Mouse (Mus musculus): ENCODE results near the gene Snx12. TPM values are rescaled to one million over a fixed set of nuclear protein-coding genes. Genes with fewer than 3 reads are reported as not detected.

The Snx12 gene
- polyA plus RNA-seq, 1 experiment from 2014 or later, result 51.2 TPM

DNA sequence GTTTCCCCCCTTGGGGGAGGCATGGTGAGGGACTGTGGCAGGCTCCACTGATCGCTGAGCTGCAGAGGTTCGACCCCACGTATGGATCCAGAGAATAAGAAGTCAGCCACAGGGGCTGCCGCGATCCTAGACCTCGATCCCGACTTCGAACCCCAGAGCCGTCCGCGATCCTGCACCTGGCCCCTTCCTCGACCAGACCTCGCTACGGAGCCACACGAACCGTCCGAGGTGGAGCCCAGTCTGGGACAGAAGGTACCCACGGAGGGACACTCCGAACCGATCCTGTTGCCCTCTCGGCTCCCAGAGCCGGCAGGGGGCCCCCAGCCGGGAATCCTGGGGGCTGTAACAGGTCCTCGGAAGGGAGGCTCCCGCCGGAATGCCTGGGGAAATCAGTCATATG is 32.4 kb upstream of the Snx12 start:
- Histone ChIP-seq H3K27me3 (ENCODE audit: control insufficient read depth, insufficient read depth, low read length) (0 out of 2 replicates have a peak, but pooled peaks cover 2% of the 10 kb centered on the region), H3K4me3 (ENCODE audit: low read depth, low read length) (peak overlapping the region; percentile 60), H3K36me3 (ENCODE audit: control insufficient read depth, insufficient read depth, low read length) (no peaks in the 10 kb centered on the region; the same call in 1 of the 2 replicates), H3K9me3 (ENCODE audit: control insufficient read depth, low read length) (no peaks in the 10 kb centered on the region), H3K27ac (replicated peaks; ENCODE audit: low read depth, low read length) (no peak overlapping the region), H3K9ac (ENCODE audit: low read length) (peak overlapping the region; percentile 73), H3K4me1 (ENCODE audit: control insufficient read depth, insufficient read depth, low read length) (peaks cover 3% of the 10 kb centered on the region; the same call in 1 of the 2 replicates), H3K4me2 (ENCODE audit: low read depth, severe bottlenecking) (peak overlapping the region; percentile 58)
- DNase-seq (ENCODE audit: low spot score) (no peak), ATAC-seq (ENCODE audit: insufficient number of reproducible peaks, low FRiP score, low TSS enrichment, low read depth) (peak; percentile 11; the same call in 1 of the 2 replicates)
- 17% methylated on average over 26 of the region's 26 CpGs for WGBS

GRCm38 (mm10) chrX:101253952-101254729 is 31.8 kb upstream of the Snx12 start, which contains the start of gene Foxo4:
Gene Foxo4, plus strand, starts transcription at chrX:101254528.
- 0 out of 2 replicates have a peak, but pooled peaks cover 2% of the 10 kb centered on the region for H3K27me3 ChIP-seq (ENCODE audit: control insufficient read depth, insufficient read depth, low read length)
- peak; percentile 85 for ATAC-seq (ENCODE audit: insufficient number of reproducible peaks, low FRiP score, low TSS enrichment, low read depth)
- WGBS, result 23% methylated on average over 47 of the region's 47 CpGs

DNA sequence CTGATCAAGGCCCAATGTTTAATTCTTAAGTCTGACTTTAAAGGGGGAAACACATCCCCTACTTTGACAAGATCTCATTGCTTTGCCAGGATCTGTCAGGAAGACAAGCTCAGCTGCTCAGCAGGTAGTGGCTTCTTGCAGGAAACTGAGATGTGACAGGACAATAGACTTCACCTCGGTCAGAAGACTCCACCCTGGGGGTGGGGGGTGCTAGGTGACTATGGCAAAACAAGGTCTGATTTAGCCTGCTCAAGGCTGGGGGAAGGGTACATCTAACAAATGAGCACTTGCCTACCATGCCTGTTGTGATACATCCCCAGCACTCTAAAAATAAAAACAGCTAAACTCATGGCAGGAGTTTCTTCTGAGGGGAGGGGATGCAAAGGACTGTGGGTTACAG is 22.6 kb upstream of the Snx12 start:
- Histone ChIP-seq H3K27ac (replicated peaks; ENCODE audit: low read depth, low read length) (no peak overlapping the region), H3K4me3 (ENCODE audit: low read depth, low read length) (no peak overlapping the region), H3K4me1 (ENCODE audit: control insufficient read depth, insufficient read depth, low read length) (no peaks in the 10 kb centered on the region), H3K4me2 (ENCODE audit: low read depth, severe bottlenecking) (no peak overlapping the region), H3K36me3 (ENCODE audit: control insufficient read depth, insufficient read depth, low read length) (no peaks in the 10 kb centered on the region), H3K9ac (ENCODE audit: low read length) (no peak overlapping the region), H3K9me3 (ENCODE audit: control insufficient read depth, low read length) (no peaks in the 10 kb centered on the region), H3K27me3 (ENCODE audit: control insufficient read depth, insufficient read depth, low read length) (no peaks in the 10 kb centered on the region)
- WGBS, result 43% methylated on average over 1 of the region's 1 CpGs
- ATAC-seq (ENCODE audit: insufficient number of reproducible peaks, low FRiP score, low TSS enrichment, low read depth), result no peak
- no peak for DNase-seq (ENCODE audit: low spot score)

More at GRCm38 (mm10) chrX:101253952-101254729, 31.8 kb upstream of the Snx12 start, which contains the start of gene Foxo4:
- Histone ChIP-seq H3K4me3 (ENCODE audit: low read depth, low read length) (peak within 1 kb of the TSS; percentile 60), H3K27ac (replicated peaks; ENCODE audit: low read depth, low read length) (0 out of 2 replicates have a peak within 1 kb of the TSS, but pooled peaks have one; percentile 21), H3K4me2 (ENCODE audit: low read depth, severe bottlenecking) (peak within 1 kb of the TSS; percentile 58), H3K4me1 (ENCODE audit: control insufficient read depth, insufficient read depth, low read length) (peaks cover 3% of the 10 kb centered on the region; the same call in 1 of the 2 replicates), H3K9me3 (ENCODE audit: control insufficient read depth, low read length) (no peaks in the 10 kb centered on the region), H3K9ac (ENCODE audit: low read length) (peak within 1 kb of the TSS; percentile 73), H3K36me3 (ENCODE audit: control insufficient read depth, insufficient read depth, low read length) (no peaks in the 10 kb centered on the region; the same call in 1 of the 2 replicates)
- DNase-seq (ENCODE audit: low spot score), result peak; percentile 86

- WGBS, result 41% methylated on average over 7 of the region's 7 CpGs
- no peaks in the 10 kb centered on the region for H3K4me1 ChIP-seq (ENCODE audit: control insufficient read depth, insufficient read depth, low read length)
- DNase-seq (ENCODE audit: low spot score) (no peak), ATAC-seq (ENCODE audit: insufficient number of reproducible peaks, low FRiP score, low TSS enrichment, low read depth) (0 out of 2 replicates have a peak, but pooled peaks have one; percentile 4)
- H3K9me3 ChIP-seq (ENCODE audit: control insufficient read depth, low read length), result no peaks in the 10 kb centered on the region
- H3K27me3 ChIP-seq (ENCODE audit: control insufficient read depth, insufficient read depth, low read length), result peaks cover 10% of the 10 kb centered on the region; the same call in 1 of the 2 replicates
- H3K36me3 ChIP-seq (ENCODE audit: control insufficient read depth, insufficient read depth, low read length), result no peaks in the 10 kb centered on the region
- peak overlapping the region; percentile 51; the same call in 1 of the 2 replicates for H3K4me3 ChIP-seq (ENCODE audit: low read depth, low read length)
- H3K27ac ChIP-seq (replicated peaks; ENCODE audit: low read depth, low read length), result no peak overlapping the region
- H3K4me2 ChIP-seq (ENCODE audit: low read depth, severe bottlenecking), result peak overlapping the region; percentile 53
- H3K9ac ChIP-seq (ENCODE audit: low read length), result no peak overlapping the region
Observed at GRCm38 (mm10) chrX:101222796-101223162, 416 bp upstream of the Snx12 start.

GRCm38 (mm10) chrX:101189285-101189684 is 33.1 kb downstream of the Snx12 start:
- 78% methylated on average over 3 of the region's 3 CpGs for WGBS

DNA sequence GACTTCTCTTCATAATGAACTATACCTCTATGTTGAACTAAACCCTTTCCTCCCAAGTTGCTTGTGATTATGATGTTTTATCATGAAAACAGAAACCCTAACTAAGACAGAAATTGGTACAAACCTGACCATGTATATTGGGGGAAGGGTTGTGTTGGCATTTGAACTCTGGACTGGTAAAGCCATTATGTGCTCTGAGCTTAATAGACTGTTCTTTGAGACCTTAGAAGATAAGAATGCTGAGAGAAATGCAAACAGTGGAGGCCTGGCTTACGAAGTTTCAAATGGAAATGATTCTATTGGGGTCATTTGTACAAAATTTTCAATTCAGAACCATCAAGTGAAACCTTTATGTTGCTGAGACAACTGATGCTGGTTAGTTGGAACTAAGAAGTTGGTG is 34.7 kb downstream of the Snx12 start:
- 89% methylated on average over 1 of the region's 1 CpGs for WGBS

More at GRCm38 (mm10) chrX:101189285-101189684, 33.1 kb downstream of the Snx12 start:
- no peaks in the 10 kb centered on the region for H3K36me3 ChIP-seq (ENCODE audit: control insufficient read depth, insufficient read depth, low read length)
- H3K9ac ChIP-seq (ENCODE audit: low read length), result no peak overlapping the region
- no peak overlapping the region for H3K4me2 ChIP-seq (ENCODE audit: low read depth, severe bottlenecking)
- ATAC-seq (ENCODE audit: insufficient number of reproducible peaks, low FRiP score, low TSS enrichment, low read depth) (no peak), DNase-seq (ENCODE audit: low spot score) (no peak)
- H3K27me3 ChIP-seq (ENCODE audit: control insufficient read depth, insufficient read depth, low read length), result peaks cover 2% of the 10 kb centered on the region; the same call in 1 of the 2 replicates
- H3K9me3 ChIP-seq (ENCODE audit: control insufficient read depth, low read length), result no peaks in the 10 kb centered on the region
- H3K4me1 ChIP-seq (ENCODE audit: control insufficient read depth, insufficient read depth, low read length), result no peaks in the 10 kb centered on the region
- no peak overlapping the region for H3K4me3 ChIP-seq (ENCODE audit: low read depth, low read length)
- no peak overlapping the region for H3K27ac ChIP-seq (replicated peaks; ENCODE audit: low read depth, low read length)

DNA sequence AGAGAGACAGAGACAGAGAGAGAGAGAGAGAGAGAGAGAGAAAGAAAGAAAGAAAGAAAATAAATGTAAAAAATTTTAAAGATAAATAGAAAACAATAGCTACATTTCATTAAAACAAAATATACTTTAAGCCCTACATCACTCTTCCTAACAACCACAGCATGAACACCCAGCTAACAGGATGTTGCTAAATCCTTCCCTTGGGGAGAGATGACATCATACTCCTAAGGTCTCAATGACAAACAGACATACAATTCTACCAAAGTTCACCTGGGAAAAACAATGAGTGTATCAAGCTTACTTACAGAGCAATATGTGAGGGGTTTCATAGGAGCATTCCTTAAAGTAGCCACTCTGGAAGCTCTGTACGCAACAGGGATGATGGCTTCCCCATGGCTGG is 49.0 kb downstream of the Snx12 start:
- Histone ChIP-seq H3K4me1 (ENCODE audit: control insufficient read depth, insufficient read depth, low read length) (no peaks in the 10 kb centered on the region), H3K27me3 (ENCODE audit: control insufficient read depth, insufficient read depth, low read length) (no peaks in the 10 kb centered on the region), H3K27ac (replicated peaks; ENCODE audit: low read depth, low read length) (no peak overlapping the region), H3K4me3 (ENCODE audit: low read depth, low read length) (no peak overlapping the region), H3K9ac (ENCODE audit: low read length) (no peak overlapping the region), H3K9me3 (ENCODE audit: control insufficient read depth, low read length) (no peaks in the 10 kb centered on the region), H3K4me2 (ENCODE audit: low read depth, severe bottlenecking) (no peak overlapping the region), H3K36me3 (ENCODE audit: control insufficient read depth, insufficient read depth, low read length) (no peaks in the 10 kb centered on the region)
- no peak for DNase-seq (ENCODE audit: low spot score)
- 100% methylated on average over 1 of the region's 1 CpGs for WGBS
- ATAC-seq (ENCODE audit: insufficient number of reproducible peaks, low FRiP score, low TSS enrichment, low read depth), result no peak

More for the DNA sequence above, 34.7 kb downstream of the Snx12 start:
- H3K9ac ChIP-seq (ENCODE audit: low read length), result no peak overlapping the region
- H3K4me2 ChIP-seq (ENCODE audit: low read depth, severe bottlenecking), result no peak overlapping the region
- no peak overlapping the region for H3K27ac ChIP-seq (replicated peaks; ENCODE audit: low read depth, low read length)
- no peak overlapping the region for H3K4me3 ChIP-seq (ENCODE audit: low read depth, low read length)
- no peaks in the 10 kb centered on the region for H3K4me1 ChIP-seq (ENCODE audit: control insufficient read depth, insufficient read depth, low read length)
- ATAC-seq (ENCODE audit: insufficient number of reproducible peaks, low FRiP score, low TSS enrichment, low read depth), result no peak
- no peaks in the 10 kb centered on the region for H3K9me3 ChIP-seq (ENCODE audit: control insufficient read depth, low read length)
- H3K27me3 ChIP-seq (ENCODE audit: control insufficient read depth, insufficient read depth, low read length), result peaks cover 2% of the 10 kb centered on the region; the same call in 1 of the 2 replicates
- H3K36me3 ChIP-seq (ENCODE audit: control insufficient read depth, insufficient read depth, low read length), result no peaks in the 10 kb centered on the region
- no peak for DNase-seq (ENCODE audit: low spot score)

DNA sequence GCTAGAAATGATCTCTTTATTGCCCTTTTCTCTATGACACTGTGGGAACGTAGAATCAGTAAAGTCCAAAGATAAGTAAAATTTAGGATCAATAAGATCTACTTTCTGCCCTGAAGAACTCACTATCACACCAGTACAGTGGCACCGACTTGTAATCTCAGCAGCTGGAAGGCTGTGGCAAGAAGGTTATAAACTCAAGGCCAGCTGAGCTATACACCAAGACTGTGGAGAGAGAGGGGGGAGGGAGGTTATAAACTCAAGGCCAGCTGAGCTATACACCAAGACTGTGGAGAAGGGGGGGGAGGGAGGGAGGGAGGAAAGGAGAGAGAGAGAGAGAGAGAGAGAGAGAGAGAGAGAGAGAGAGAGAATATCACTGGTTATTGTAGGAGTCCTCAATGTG is 53.9 kb downstream of the Snx12 start:
- 78% methylated on average over 2 of the region's 2 CpGs for WGBS
- H3K27ac ChIP-seq (replicated peaks; ENCODE audit: low read depth, low read length), result no peak overlapping the region
- no peak overlapping the region for H3K9ac ChIP-seq (ENCODE audit: low read length)
- H3K4me1 ChIP-seq (ENCODE audit: control insufficient read depth, insufficient read depth, low read length), result no peaks in the 10 kb centered on the region
- H3K4me2 ChIP-seq (ENCODE audit: low read depth, severe bottlenecking), result no peak overlapping the region
- DNase-seq (ENCODE audit: low spot score) (no peak), ATAC-seq (ENCODE audit: insufficient number of reproducible peaks, low FRiP score, low TSS enrichment, low read depth) (no peak)
- no peaks in the 10 kb centered on the region for H3K27me3 ChIP-seq (ENCODE audit: control insufficient read depth, insufficient read depth, low read length)
- no peaks in the 10 kb centered on the region for H3K9me3 ChIP-seq (ENCODE audit: control insufficient read depth, low read length)
- H3K36me3 ChIP-seq (ENCODE audit: control insufficient read depth, insufficient read depth, low read length), result no peaks in the 10 kb centered on the region
- no peak overlapping the region for H3K4me3 ChIP-seq (ENCODE audit: low read depth, low read length)
